Mouse (Mus musculus) heart, adult 2 months (tissue): Measurements from ENCODE around the gene Pgbd1.
A peak's percentile ranks its signal among the peaks of the same experiment; 100 is the strongest.

Experiments used
- CTCF ChIP-seq: fragments of 200-600 bp; IDR thresholded peaks from 2 replicates; pipeline ENCODE4 v1.8.1; 2022; ENCODE audit warnings: antibody characterized with exemption, mild to moderate bottlenecking, moderate library complexity
- EP300 ChIP-seq: fragments of 200-500 bp; IDR thresholded peaks from 2 replicates; pipeline ENCODE4 v1.6.1; 2011; ENCODE audit warnings: low read depth, low read length, control low read depth; ENCODE audit not compliant: insufficient read depth
- POLR2A ChIP-seq: fragments of 200-500 bp; IDR thresholded peaks from 2 replicates; pipeline ENCODE4 v1.6.1; 2011; ENCODE audit warnings: mild to moderate bottlenecking, low read depth, low read length, control low read depth; ENCODE audit not compliant: insufficient read depth

GRCm38 (mm10) chr13:21453449-21453848, 12.6 kb upstream of the Pgbd1 start, which contains the start of gene Zscan26:
- TF ChIP-seq POLR2A (peak; percentile 90), EP300 (peak; percentile 84), CTCF (no peak)
